Mouse (Mus musculus): ENCODE measurements around the gene Cldnd2. TPM values are rescaled to one million over a fixed set of nuclear protein-coding genes. Genes with fewer than 3 reads are reported as not detected.
A peak's percentile ranks its signal among the peaks of the same experiment; 100 is the strongest.

Cldnd2 gene
- total and polyA plus RNA-seq, 2 experiments from 2014 or later, result not detected

DNA sequence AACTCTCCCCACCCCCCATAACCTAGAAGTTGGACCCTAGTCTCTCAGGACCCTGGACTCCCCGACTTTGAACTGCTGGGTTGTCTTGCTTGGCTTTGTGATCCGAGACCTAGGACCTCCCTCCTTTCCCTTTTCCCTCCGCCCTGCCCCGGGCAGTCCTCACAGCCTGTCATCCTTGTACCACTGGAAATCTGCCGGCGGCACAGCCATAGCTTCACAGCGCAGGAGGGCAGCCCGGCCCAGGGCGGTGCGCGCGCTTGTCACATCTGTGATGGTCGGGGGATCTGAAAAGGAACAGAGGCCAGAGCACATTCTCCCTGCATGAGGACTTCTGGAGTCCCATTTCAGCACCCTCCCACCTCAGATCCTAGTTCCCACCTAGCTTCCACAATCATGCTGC, 35.8 kb downstream of the Cldnd2 start:
- no peak for ATAC-seq
- Histone ChIP-seq H3K36me3 (ENCODE audit: insufficient read depth) (peaks cover 26% of the 10 kb centered on the region), H3K9me3 (ENCODE audit: low read length) (no peaks in the 10 kb centered on the region), H3K27ac (ENCODE audit: low read depth, low read length) (no peak overlapping the region), H3K4me1 (ENCODE audit: insufficient read depth) (no peaks in the 10 kb centered on the region), H3K4me3 (ENCODE audit: low read depth, low read length) (no peak overlapping the region), H3K4me2 (ENCODE audit: low read depth) (no peak overlapping the region), H3K9ac (no peak overlapping the region), H3K27me3 (ENCODE audit: insufficient read depth, low read length) (no peaks in the 10 kb centered on the region)
- DNase-seq, result no peak
- no peak for TF ChIP-seq CTCF (IDR thresholded peaks at IDR 0.05; ENCODE audit: low read depth)
- WGBS, result 23% methylated on average over 13 of the region's 13 CpGs

DNA sequence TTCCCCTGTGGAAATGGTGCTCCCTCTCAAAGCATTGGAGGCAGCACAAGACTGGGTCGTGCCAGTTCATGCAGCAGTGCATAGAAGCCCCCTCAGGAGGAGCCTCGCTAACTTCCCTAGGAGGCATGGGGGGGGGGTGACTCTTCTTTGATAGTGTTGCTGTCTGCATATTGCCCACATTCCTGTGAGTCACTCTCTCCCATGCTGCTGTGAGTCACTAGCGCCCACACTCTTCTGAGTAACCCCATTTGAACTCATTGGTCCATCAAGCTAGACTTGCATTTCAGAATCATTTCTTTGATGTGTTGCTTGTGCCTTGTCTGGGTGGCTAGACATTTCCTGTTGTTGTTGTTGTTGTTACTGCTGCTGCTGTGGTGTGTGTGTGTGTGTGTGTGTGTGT, 40.6 kb downstream of the Cldnd2 start:
- no peak overlapping the region for H3K27ac ChIP-seq (ENCODE audit: low read depth, low read length)
- H3K4me2 ChIP-seq (ENCODE audit: low read depth), result no peak overlapping the region
- no peak for DNase-seq
- no peak for TF ChIP-seq CTCF (IDR thresholded peaks at IDR 0.05; ENCODE audit: low read depth)
- 66% methylated on average over 3 of the region's 3 CpGs for WGBS
- peaks cover 14% of the 10 kb centered on the region for H3K36me3 ChIP-seq (ENCODE audit: insufficient read depth)
- H3K4me3 ChIP-seq (ENCODE audit: low read depth, low read length), result no peak overlapping the region
- H3K9me3 ChIP-seq (ENCODE audit: low read length), result no peaks in the 10 kb centered on the region
- no peaks in the 10 kb centered on the region for H3K27me3 ChIP-seq (ENCODE audit: insufficient read depth, low read length)
- no peak; the same call in 1 of the 2 replicates for ATAC-seq
- H3K4me1 ChIP-seq (ENCODE audit: insufficient read depth), result no peaks in the 10 kb centered on the region
- no peak overlapping the region for H3K9ac ChIP-seq

DNA sequence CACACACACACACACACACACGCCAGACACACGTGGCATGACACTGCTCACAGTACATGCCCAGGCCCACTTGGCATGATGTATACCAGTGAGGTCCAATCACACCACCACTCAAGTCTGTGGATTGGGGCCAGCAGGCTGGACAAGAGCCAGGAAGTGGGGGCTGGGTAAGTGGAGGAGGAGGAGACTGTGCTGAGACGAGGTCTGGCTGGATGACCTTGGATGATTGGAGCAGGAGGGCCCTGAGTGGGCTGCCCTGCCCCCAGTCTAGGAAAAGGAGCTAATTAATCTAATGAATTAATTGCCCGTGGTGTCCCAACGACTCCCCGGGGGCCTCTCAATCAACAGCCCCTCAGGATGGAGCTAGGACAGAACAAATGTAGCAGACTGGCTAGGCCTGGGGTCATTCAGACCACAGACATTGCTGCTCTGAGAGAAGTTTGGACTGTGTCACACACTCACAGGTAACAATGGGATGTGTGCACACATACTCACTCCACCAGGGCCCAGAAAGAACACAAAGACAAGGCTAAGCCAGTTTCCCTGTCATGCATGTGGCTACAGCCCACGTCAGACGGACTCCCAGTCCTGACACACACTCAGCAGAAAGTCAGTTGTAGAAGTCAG, 41.6 kb downstream of the Cldnd2 start:
- no peak for TF ChIP-seq CTCF (IDR thresholded peaks at IDR 0.05; ENCODE audit: low read depth)
- no peak overlapping the region for H3K4me3 ChIP-seq (ENCODE audit: low read depth, low read length)
- WGBS, result 27% methylated on average over 8 of the region's 8 CpGs
- ATAC-seq (peak; percentile 45), DNase-seq (peak; percentile 47)
- H3K36me3 ChIP-seq (ENCODE audit: insufficient read depth), result peaks cover 14% of the 10 kb centered on the region
- H3K4me2 ChIP-seq (ENCODE audit: low read depth), result no peak overlapping the region
- H3K27me3 ChIP-seq (ENCODE audit: insufficient read depth, low read length), result no peaks in the 10 kb centered on the region
- no peak overlapping the region for H3K27ac ChIP-seq (ENCODE audit: low read depth, low read length)
- H3K9me3 ChIP-seq (ENCODE audit: low read length), result no peaks in the 10 kb centered on the region
- no peaks in the 10 kb centered on the region for H3K4me1 ChIP-seq (ENCODE audit: insufficient read depth)
- no peak overlapping the region for H3K9ac ChIP-seq

DNA sequence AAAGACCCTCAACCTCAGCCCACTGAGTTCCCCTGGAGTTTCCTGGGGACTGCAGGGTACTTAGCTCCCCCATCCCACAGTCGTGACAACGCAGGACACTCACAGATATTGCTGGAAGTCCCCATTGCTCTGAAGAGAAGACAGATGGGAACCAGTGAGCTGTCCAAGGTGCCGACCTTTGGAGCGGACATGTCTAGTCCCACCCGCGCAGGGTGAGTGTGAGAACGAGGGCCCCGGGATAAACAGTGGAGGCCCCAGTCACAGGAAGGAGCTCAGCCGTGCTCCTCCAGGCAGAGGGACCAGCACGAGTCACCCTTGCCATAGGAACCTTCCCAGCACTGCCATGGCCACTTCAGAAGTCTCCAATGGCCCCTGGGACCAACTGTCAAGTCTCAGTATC, 42.7 kb downstream of the Cldnd2 start:
- H3K36me3 ChIP-seq (ENCODE audit: insufficient read depth), result peaks cover 8% of the 10 kb centered on the region
- no peak for TF ChIP-seq CTCF (IDR thresholded peaks at IDR 0.05; ENCODE audit: low read depth)
- H3K27ac ChIP-seq (ENCODE audit: low read depth, low read length), result no peak overlapping the region
- no peak for ATAC-seq
- H3K27me3 ChIP-seq (ENCODE audit: insufficient read depth, low read length), result no peaks in the 10 kb centered on the region
- no peak overlapping the region for H3K9ac ChIP-seq
- no peaks in the 10 kb centered on the region for H3K9me3 ChIP-seq (ENCODE audit: low read length)
- no peak overlapping the region for H3K4me2 ChIP-seq (ENCODE audit: low read depth)
- H3K4me1 ChIP-seq (ENCODE audit: insufficient read depth), result no peaks in the 10 kb centered on the region
- DNase-seq, result no peak
- H3K4me3 ChIP-seq (ENCODE audit: low read depth, low read length), result no peak overlapping the region
- 29% methylated on average over 10 of the region's 10 CpGs for WGBS

GRCm38 (mm10) chr7:43488646-43489045, 48.1 kb downstream of the Cldnd2 start:
- Histone ChIP-seq H3K4me2 (ENCODE audit: low read depth) (peak overlapping the region; percentile 83), H3K9me3 (ENCODE audit: low read length) (no peaks in the 10 kb centered on the region), H3K36me3 (ENCODE audit: insufficient read depth) (no peaks in the 10 kb centered on the region), H3K27me3 (ENCODE audit: insufficient read depth, low read length) (no peaks in the 10 kb centered on the region), H3K4me1 (ENCODE audit: insufficient read depth) (peaks cover 7% of the 10 kb centered on the region; the same call in 1 of the 2 replicates), H3K27ac (ENCODE audit: low read depth, low read length) (peak overlapping the region; percentile 83; the same call in 1 of the 2 replicates), H3K4me3 (ENCODE audit: low read depth, low read length) (peak overlapping the region; percentile 75), H3K9ac (peak overlapping the region; percentile 93; the same call in 1 of the 2 replicates)
- no peak for TF ChIP-seq CTCF (IDR thresholded peaks at IDR 0.05; ENCODE audit: low read depth)
- 46% methylated on average over 5 of the region's 5 CpGs for WGBS
- DNase-seq, result no peak
- ATAC-seq, result peak; percentile 15

DNA sequence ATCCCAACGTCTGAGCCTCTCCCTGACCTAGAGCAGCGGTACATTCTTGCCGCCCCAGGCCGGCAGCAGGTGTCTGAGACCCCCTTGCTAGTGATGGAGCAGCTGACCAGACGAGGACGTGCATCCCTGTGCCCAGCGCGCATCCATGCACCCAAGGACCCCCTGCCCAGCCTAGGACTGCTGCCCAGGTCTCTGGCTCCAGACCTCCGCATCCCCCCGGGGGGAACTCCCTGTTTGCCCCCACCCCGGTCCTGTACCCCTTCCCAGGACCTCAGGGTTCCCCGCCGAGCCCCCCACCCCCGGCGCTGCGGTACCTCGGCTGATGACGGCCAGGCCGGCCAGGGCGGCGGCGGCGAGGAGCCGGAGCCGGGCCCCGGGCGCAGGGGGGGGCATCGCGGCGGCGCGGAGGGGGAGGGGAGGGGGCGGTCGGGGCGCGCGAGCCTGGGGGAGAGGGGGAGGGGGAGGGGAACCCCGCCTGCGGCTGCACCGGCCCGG, 49.1 kb downstream of the Cldnd2 start, which contains the start of gene Iglon5:
Gene Iglon5 (minus strand): TSS at position 445 of the 495 bp plus-strand sequence.
- Histone ChIP-seq H3K4me1 (ENCODE audit: insufficient read depth) (peaks cover 7% of the 10 kb centered on the region; the same call in 1 of the 2 replicates), H3K9me3 (ENCODE audit: low read length) (no peaks in the 10 kb centered on the region), H3K36me3 (ENCODE audit: insufficient read depth) (no peaks in the 10 kb centered on the region), H3K9ac (peak within 1 kb of the TSS; percentile 93), H3K27ac (ENCODE audit: low read depth, low read length) (peak within 1 kb of the TSS; percentile 83), H3K4me3 (ENCODE audit: low read depth, low read length) (peak within 1 kb of the TSS; percentile 75), H3K4me2 (ENCODE audit: low read depth) (peak within 1 kb of the TSS; percentile 83), H3K27me3 (ENCODE audit: insufficient read depth, low read length) (no peaks in the 10 kb centered on the region)
- TF ChIP-seq CTCF (IDR thresholded peaks at IDR 0.05; ENCODE audit: low read depth), result no peak
- peak; percentile 29 for DNase-seq
- 6% methylated on average over 22 of the region's 41 CpGs for WGBS
- ATAC-seq, result peak; percentile 56

DNA sequence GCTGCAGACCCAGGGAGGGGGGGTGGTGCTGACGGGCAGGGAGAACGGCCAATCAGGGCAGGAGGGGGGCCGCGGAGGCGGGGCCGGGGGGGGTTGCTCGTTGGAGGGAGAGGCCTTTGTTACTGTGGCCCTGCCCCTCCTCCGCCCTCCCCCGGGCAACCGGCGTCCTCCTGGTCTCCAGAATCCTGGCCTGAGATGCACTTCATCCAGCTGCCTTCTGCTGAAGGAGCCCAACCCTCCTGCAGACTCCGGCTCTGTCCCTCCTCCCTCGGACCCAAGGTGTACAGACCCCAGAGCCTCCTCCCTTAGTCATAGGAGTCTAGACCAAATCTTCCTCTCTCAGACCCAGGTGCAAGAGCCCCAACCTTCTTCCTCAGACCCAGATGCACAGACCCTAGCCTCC, 49.6 kb downstream of the Cldnd2 start:
- peak; percentile 92 for ATAC-seq
- no peak for TF ChIP-seq CTCF (IDR thresholded peaks at IDR 0.05; ENCODE audit: low read depth)
- 0% methylated on average over 2 of the region's 13 CpGs for WGBS
- H3K36me3 ChIP-seq (ENCODE audit: insufficient read depth), result no peaks in the 10 kb centered on the region
- H3K27me3 ChIP-seq (ENCODE audit: insufficient read depth, low read length), result no peaks in the 10 kb centered on the region
- H3K27ac ChIP-seq (ENCODE audit: low read depth, low read length), result peak overlapping the region; percentile 83
- peak overlapping the region; percentile 75 for H3K4me3 ChIP-seq (ENCODE audit: low read depth, low read length)
- H3K4me2 ChIP-seq (ENCODE audit: low read depth), result peak overlapping the region; percentile 83
- no peaks in the 10 kb centered on the region for H3K9me3 ChIP-seq (ENCODE audit: low read length)
- DNase-seq, result peak; percentile 84
- peak overlapping the region; percentile 93 for H3K9ac ChIP-seq
- peaks cover 7% of the 10 kb centered on the region; the same call in 1 of the 2 replicates for H3K4me1 ChIP-seq (ENCODE audit: insufficient read depth)
